Mouse (Mus musculus) left cerebral cortex, postnatal 4 days (tissue): ENCODE data around the gene Sfxn3. TPM values are rescaled to one million over a fixed set of nuclear protein-coding genes. Genes with fewer than 3 reads are reported as not detected.
"Not testable (repeated sequence)": the region's sequence is repeated elsewhere in the genome, so short reads cannot be mapped to it uniquely, and the experiment has no call there.

Experiments used
- DNase-seq: peaks from one replicate; pipeline ENCODE4 v3.0.0-alpha.2; 2022
- intact Hi-C: fragments of 180-260 bp; cut with DNase I; formaldehyde crosslinking; loops from one replicate; pipeline ENCODE4 v1.15.1; 2025
- total RNA-seq, 2 experiments: library from RNA; stranded (reverse); gene quantifications; 2 replicates each; pipeline ENCODE4 v1.2.3; 2021

The Sfxn3 gene
- total RNA-seq, 2 experiments from 2014 or later, result 108 to 128 TPM

DNA sequence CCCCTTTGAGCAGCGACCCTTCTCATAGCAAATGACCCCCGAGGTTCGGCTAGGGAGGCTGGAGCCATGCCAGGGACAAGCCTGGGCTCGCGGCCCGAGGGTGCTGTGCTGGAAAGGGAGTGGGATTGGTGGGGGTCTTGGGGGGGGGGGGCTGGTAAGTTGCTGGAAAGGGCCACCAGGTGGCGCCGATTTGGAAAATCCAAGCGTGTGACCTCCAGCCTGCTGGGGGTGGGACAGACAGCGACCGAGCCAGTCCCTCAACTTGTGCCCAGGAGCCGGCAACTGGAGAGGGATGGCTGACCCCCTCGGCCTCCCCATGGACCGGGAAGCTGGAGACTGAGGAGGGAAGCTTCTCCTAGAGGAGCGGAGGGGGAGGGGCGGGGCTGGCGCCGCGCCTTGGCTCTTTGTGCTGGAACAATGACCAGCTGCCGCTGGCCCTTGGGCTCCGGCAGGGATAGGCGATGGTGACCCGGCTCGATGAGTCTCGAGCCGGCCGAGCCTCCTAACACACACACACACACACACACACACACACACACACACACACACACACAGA, 30.0 kb upstream of the Sfxn3 start:
- intact Hi-C loops, result loop anchor here (1.0 kb wide), 1 partner anchor 14 kb away; no protein-coding TSS in a partner anchor
- peak; percentile 92 for DNase-seq

GRCm38 (mm10) chr19:45017909-45018308, 29.4 kb upstream of the Sfxn3 start:
- intact Hi-C loops, result loop anchor here (1.0 to 2.0 kb wide), 2 partner anchors 13 to 29 kb away; partner anchors contain the start of gene Sema4g
- DNase-seq, result peak; percentile 92

DNA sequence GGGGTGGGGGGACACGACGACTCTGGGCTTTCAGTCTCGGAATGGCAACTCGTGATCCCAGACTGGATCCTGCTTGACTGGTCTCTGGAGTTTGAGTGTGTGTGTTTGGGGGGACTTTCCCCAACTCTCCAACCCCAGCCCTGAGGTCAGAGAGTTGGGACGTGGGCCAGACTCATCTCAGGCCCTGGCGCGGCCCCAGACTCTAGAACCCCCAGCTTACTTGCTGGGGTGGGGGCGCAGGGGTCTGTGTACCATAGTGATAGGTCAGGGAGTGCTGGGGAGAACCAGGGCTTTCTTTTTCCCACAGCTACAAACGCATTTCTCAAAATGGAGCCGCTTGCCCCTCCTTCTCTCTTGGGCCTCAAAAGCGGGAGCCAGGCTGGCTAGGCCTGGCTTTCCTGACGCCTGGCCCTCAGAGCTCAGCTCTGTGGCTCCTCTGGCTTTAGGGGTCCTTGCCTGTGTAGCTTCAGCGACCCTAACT, 28.9 kb upstream of the Sfxn3 start:
- intact Hi-C loops, result loop anchor here (2.0 kb wide), 1 partner anchor 30 kb away; the partner anchor contains the start of gene Sema4g
- DNase-seq, result no peak

DNA sequence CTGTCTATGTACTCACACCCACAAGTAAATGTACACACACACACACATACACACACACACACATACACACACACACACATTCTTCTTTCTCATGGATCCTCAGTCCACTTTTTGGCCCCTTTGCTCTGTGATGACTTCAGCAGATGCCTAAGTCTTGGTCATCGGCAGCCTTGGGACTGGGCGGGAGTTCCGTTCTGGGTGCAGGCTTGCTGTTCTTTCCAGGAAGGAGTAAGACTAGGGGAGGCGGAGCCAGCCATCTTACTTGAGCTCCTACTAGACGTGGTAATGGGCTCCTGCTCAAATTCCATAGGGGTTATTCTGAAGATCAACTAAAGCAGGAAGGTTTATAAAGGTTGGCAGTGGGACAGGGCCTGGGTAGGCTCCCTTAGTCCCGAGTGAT, 27.0 kb upstream of the Sfxn3 start:
- intact Hi-C loops, result no loop called here
- DNase-seq, result no peak

DNA sequence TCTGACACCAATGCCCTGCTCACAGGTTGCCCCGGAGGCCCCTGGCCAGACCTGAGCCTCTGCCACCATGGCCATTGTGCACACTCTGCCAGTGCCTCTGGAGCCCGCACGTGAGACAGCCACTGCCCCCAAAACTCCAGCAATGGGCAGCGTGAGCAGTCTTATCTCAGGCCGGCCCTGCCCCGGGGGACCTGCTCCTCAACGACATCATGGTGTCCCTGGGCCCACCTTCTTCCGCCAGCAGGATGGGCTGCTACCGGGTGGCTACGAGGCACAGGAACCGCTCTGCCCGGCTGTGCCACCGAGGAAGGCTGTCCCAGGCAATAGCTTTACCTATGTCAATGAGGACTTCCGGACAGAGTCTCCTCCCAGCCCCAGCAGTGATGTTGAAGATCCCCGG, 25.9 kb upstream of the Sfxn3 start:
- no peak for DNase-seq
- intact Hi-C loops, result no loop called here

DNA sequence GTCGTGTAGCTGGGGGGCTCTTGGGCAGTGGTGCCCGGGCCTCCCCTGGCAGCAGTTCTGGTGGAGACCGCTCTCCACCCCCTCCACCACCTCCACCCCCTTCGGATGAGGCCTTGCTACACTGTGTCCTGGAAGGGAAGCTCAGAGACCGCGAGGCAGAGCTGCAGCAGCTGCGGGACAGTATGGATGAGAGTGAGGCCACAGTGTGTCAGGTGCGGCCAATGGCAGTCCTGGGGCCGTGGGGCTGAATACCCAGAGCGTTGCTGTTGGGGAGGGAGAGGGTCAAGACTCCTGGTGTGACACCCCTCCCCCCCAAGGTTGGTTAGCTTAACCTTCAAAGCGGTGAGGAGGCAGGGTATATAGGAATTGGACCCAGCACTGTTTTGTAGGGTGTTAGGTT, 23.3 kb upstream of the Sfxn3 start:
- intact Hi-C loops, result no loop called here
- no peak for DNase-seq

GRCm38 (mm10) chr19:45024775-45025174, 22.5 kb upstream of the Sfxn3 start:
- intact Hi-C loops, result no loop called here

GRCm38 (mm10) chr19:45025937-45026568, 21.2 kb upstream of the Sfxn3 start:
- intact Hi-C loops, result no loop called here
- no peak for DNase-seq

More at GRCm38 (mm10) chr19:45024775-45025174, 22.5 kb upstream of the Sfxn3 start:
- no peak for DNase-seq

DNA sequence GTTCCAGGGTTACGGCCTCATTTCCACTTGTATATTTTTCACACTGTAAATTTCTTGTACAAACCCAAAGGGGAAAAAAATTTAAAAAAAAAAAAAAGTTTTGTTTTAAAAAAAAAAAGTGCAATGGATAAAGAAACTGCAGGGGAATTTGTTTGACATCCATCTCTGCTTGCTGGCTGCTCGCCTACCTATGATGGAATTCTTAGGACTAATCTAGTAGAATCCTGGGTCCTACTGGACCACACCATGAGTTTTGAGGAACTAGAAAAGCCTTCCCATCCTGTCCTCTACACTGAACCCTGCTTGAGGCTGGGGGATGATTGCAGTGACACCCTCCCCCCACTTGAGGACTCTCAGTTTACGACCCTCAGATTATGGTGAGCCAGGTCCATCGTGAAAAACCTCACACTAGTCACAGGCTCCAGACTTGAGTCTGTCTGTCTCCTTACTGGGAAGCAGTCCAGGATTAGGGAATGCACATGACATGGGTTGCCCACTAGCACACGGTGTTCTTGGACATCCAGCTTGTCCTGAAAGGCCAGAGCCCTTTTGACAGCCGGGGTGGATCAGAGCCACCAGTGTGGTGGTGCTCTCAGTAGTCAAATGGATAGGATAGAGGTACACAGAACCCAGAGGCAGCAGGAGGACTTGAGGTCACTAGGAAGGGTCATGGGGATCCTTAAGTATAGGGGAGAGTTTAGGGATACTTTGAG, 20.2 kb upstream of the Sfxn3 start:
- no peak for DNase-seq
- intact Hi-C loops, result no loop called here

DNA sequence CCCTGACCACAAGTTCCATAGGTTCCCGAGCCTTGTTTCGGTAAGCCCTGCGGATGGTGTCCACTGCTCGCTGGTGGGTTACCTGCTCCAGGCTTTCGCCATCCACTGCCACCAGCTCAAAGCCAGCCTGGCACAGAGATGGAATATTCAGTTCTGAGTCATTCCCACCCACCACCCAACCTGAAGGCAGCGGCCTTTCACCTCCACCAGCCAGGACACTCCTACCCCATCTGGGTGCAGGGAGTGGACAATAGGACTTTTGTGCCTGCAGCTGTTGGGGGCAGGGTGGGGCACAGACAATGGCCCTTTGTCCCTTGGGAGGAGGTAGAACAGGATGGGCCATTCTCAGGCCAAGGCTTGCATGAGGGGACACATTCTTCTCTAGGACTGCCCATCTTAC, 19.5 kb upstream of the Sfxn3 start:
- no peak for DNase-seq
- intact Hi-C loops, result no loop called here

GRCm38 (mm10) chr19:45028746-45029145, 18.6 kb upstream of the Sfxn3 start:
- no peak for DNase-seq
- intact Hi-C loops, result no loop called here

DNA sequence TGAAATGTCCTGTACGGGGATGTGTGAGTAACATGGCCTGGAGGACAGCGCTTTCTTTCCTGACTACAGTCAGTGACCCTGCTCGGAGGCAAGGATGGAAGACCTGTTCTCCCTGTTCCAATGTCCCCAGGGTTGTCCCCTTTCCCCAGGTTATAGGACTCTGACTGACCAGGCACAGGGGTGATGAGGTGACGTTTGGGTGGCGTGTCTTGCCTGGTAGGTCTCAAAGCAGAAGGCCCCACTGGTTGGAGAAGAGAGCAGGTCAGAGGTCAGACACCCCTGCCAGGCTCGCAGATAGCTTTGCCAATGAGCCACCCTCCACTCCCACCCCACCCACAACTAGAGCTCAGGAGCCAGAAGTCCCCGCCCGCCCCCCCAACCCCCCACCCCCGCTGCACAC, 17.7 kb upstream of the Sfxn3 start:
- intact Hi-C loops, result no loop called here
- no peak for DNase-seq

- DNase-seq, result peak; percentile 74
- intact Hi-C loops, result no loop called here
Observed at GRCm38 (mm10) chr19:45030111-45030510, 17.2 kb upstream of the Sfxn3 start.

GRCm38 (mm10) chr19:45030746-45031693, 16.3 kb upstream of the Sfxn3 start:
- intact Hi-C loops, result loop anchor here (1.0 kb wide), 1 partner anchor 14 kb away; no protein-coding TSS in a partner anchor
- peak; percentile 85 for DNase-seq

- DNase-seq, result peak; percentile 81
- intact Hi-C loops, result loop anchor here (1.0 kb wide), 1 partner anchor 14 kb away; no protein-coding TSS in a partner anchor
Observed at GRCm38 (mm10) chr19:45031780-45032179, 15.5 kb upstream of the Sfxn3 start.

GRCm38 (mm10) chr19:45032570-45033332, 14.6 kb upstream of the Sfxn3 start:
- intact Hi-C loops, result no loop called here
- peak; percentile 51 for DNase-seq

GRCm38 (mm10) chr19:45036867-45037266, 10.4 kb upstream of the Sfxn3 start:
- peak; percentile 64 for DNase-seq

DNA sequence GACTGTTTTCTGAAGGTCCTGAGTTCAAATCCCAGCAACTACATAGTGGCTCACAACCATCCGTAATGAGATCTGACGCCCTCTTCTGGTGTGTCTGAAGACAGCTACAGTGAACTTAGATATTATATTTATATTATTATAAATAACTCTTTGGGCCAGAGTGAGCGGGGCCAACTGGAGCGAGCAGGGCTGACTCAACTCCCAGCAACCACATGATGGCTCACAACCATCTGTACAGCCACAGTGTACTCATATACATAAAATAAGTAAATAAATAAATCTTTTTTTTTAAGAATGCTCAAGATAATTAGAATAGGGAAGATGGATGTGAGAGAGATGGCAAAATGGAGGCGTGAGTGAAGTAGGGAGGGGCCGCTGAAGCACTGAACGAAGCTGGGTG, 9.1 kb upstream of the Sfxn3 start:
- DNase-seq, intact Hi-C loops: not testable (repeated sequence)

More at GRCm38 (mm10) chr19:45036867-45037266, 10.4 kb upstream of the Sfxn3 start:
- intact Hi-C loops, result no loop called here

- no peak for DNase-seq
- intact Hi-C loops, result no loop called here
Observed at GRCm38 (mm10) chr19:45040214-45040613, 7.1 kb upstream of the Sfxn3 start.
